Mouse (Mus musculus): Measurements from ENCODE around the gene Vps37b. TPM values are rescaled to one million over a fixed set of nuclear protein-coding genes. Genes with fewer than 3 reads are reported as not detected.

Vps37b gene
- total RNA-seq, 2 experiments from 2014 or later, result 97.2 to 127 TPM

DNA sequence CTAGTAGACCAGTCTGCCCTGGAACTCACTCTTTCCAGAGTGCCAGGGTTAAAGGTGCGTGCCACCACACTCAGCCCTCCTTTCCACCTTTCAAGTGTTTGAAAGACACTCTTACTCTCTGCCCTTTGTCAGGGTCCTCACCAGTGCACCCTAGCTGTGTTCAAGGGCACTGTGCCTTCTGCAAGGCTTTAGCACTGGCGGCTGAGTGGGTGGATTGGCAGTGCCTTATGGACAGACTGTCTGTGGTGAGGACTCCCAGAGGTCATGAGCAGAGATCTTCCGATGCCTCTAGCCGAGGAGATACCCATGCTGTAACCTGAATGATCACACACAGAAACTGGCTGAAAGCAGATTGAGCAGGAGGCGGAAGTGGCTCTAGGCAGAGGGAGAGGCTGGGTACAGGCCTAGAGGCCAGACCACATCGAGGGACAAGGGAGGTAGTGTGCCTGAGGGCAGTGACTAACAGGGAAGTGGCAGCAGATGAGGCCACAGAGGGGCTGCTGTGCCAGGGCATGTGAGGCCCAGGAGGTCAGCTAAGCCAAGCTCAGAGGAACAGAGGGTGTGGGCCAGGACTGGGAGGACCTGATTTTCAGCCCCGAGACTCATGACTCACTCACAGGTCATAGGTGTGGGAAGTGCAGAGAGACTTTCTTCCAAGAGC is 14.8 kb upstream of the Vps37b start:
- DNase-seq (ENCODE audit: low spot score in 2 of 2), result peak in 1 of 2 experiments; percentile 36

DNA sequence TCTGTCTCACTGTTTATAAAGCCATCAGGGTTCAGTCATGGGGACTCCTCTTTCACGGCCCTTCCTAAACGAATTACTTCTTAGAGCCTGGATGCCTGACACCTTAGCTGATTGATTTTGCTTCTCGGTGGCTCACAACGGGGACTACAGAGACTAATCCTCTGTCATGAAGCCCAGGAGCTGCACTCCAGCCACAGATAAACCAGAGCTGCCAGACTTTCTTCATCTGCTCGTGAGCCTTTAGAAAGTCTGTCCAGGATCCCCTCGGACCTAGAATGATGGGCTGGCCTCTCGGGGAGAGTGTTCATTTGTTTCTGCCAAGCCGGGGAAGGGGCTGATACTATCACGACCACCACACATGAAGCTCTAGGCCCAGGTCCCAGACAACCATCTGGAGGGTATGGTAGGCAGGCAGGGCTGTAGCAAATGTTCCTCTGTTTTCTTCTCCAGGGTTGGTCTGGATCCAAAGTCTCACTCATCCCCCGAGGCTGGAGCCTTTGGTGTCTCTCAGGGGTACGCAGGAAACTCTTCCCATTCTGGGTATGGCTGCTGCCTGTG is 13.5 kb upstream of the Vps37b start:
- DNase-seq (ENCODE audit: low spot score in 2 of 2), result no peak

DNA sequence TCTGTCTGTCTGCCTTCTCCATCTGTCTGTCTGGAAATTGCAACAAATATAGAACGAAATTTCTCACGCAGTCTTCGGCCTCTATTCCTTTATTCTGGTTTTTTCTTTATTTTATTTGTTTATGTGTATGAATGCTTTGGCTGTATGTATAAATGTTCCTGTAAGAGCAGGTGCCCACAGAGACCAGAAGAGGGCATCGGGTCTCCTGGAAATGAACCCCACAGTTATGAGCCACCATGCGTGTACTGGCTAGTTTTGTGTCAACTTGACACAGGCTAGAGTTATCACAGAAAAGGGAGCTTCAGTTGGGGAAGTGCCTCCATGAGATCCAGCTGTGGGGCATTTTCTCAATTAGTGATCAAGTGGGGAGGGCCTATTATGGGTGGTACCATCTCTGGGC is 11.9 kb upstream of the Vps37b start:
- no peak for DNase-seq (ENCODE audit: low spot score in 2 of 2)

DNA sequence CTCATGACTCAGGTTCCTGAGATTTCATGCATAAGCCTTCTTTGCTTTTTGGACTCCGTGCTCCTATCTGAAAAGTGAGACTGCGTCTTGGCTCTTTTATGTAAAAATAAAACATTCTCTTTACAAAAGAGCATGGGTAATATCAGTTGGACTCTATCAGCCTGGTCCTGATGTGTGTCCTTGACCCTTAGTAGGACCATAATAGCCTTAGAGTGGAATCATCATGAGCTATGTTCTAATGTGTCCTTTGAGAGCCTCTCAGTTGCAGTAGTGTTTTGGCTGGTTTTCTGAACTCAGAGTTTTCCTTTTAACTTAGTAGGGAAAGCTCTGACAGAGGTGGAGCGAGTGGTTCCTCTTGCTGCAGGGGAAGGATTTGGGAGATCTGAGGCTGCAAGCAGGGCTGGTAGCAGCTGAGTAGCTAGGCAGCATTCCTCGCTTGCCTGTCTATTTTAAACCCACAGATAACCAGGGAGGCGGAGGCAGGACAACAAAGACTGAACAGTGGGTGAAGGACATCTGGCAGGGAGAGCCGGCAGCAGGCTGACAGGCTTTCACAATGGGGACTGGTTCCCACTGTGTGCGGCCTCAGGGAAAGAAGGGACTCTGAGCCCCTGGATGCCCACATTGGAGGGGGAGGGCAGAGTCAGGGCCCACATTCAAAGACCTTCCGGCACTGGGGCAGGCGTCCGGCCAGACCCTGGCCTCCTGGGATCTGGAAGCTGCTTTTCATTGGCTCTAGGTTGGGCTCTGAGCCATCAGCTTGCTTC is 11.3 kb upstream of the Vps37b start:
- DNase-seq (ENCODE audit: low spot score in 2 of 2), result peak in 1 of 2 experiments; percentile 45

DNA sequence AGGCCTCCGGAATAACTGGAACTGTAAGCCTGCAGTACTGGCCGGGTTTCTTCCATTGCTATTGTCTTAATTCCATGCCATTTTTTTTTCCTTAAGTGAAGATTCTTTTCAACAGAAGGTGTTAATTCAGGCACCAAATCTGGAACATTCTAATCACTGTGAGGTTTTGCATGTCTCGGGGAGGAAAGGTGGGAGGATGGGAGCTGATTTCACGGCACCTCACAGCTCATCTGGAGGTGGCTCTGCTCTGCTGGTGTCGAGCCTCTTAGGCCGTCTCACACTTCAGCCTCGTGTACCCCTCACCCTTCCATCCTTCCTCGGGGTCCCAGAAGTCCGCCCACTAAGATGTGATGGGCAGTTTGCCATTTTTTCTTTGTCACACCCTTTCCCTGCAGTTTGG is 9.0 kb upstream of the Vps37b start:
- DNase-seq (ENCODE audit: low spot score in 2 of 2), result no peak

DNA sequence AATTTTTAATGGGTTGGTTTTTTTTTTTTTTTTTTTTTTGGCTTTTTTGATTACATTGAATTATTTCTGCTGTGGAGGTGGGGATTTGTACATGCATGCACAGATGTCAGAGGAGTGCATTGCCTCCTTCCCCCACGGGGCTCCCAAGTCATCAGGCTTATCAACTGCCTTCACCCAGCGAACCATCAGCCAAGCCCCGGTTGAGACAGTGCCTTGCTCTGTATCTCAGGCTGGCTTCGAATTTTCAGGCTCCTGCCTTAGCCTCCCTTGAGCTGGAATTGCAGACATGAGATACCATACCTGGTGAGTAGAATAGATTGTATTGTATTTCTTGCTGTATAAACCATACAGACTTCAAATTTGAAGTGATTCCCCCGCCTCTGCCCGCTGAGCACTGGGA is 7.5 kb upstream of the Vps37b start:
- no peak for DNase-seq (ENCODE audit: low spot score in 2 of 2)

DNA sequence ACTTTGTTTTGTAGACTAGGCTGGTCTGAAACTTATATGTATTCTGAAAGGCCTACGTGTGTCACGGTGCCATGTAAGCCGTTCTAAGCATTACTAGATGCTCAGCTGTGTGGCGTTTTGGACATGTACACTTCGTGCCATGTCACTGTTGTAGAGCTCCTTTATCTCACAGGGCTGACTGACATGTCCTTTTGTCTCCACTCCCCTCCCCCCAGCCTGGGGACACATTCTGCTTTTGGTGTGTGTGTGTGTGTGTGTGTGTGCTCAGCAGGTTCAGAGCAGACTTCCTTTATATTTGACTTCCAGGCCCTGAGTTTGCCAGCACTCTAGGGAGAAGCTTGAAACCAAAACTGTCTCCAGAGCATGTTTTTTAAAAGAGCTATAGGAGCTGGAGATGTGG is 4.8 kb upstream of the Vps37b start:
- no peak for DNase-seq (ENCODE audit: low spot score in 2 of 2)

DNA sequence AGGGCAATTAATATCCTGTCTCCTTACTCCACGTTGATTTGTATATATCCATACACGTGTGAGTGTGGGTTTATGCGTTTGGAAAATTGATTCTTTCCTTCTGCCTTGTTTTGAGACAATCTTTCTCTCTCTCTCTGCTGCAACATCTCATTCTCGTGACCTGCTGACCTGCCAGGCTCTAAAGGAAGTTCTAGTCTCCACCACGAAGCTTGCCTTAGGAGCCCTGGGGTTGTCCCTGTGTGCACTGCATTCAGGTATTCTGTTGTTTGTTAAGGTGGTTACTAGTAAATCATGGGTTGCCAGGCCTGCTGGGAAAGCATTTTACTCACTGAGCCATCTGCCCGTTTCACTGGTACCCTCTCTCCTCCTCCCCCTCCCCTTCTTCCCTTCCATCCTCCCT is 4.3 kb upstream of the Vps37b start:
- no peak for DNase-seq (ENCODE audit: low spot score in 2 of 2)

DNA sequence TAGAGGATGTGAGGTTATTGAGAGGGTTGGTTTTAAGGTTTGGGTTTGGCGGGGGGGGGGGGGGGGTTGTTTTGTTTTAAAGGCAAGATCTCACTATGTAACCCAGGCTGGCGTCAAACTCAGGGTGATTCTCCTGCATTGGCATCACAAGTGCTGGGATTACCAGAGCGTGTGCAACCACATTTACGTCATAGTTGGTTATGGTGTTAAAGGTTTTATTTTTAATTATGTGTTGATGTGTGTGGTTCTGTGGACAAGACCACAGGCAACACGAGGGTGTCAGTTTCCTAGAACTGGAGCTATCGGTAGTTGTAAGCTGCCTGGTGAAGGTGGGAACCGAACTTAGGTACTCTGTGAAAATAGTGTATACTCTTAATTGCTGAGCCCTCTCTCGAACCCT is 3.7 kb upstream of the Vps37b start:
- no peak for DNase-seq (ENCODE audit: low spot score in 2 of 2)

DNA sequence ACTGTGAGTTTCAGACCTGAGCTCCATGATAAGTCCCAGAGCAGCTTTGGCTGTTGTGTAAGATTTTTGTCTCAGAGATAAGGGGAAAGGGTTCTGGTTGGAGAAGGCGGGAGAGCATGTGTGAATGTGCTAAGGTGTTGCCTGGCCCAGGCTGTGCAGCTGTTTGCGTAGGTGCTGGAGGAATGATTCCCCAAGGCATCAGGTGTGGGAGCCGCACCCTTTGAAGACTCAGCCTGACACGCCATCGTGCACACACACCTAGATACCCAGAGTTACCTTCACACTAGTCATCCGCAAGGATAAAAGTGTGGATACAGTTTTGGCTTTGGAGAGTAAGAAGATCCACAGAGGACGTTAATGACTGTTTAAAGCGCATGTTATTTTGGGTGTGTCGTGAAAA is 3.3 kb upstream of the Vps37b start:
- DNase-seq (ENCODE audit: low spot score in 2 of 2), result no peak

DNA sequence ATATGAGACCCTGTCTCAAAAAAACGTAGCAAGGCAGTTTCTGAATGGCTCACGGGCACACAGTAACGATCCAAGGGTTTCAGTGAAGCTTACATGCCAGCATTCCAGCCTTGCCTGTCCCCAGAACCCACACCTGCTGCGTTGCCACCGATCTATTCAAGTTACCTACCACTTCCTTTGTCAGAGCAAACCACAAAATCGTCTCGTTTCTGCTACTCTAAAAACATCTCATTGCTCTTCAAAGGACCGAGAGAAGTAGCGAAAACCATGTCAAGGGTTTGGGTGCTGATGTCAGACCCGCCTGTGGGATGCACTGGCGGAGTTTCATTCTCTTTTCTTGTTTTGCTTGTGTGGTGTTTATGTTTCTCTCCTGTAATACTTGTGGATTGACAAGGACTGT is 2.4 kb upstream of the Vps37b start:
- no peak for DNase-seq (ENCODE audit: low spot score in 2 of 2)

DNA sequence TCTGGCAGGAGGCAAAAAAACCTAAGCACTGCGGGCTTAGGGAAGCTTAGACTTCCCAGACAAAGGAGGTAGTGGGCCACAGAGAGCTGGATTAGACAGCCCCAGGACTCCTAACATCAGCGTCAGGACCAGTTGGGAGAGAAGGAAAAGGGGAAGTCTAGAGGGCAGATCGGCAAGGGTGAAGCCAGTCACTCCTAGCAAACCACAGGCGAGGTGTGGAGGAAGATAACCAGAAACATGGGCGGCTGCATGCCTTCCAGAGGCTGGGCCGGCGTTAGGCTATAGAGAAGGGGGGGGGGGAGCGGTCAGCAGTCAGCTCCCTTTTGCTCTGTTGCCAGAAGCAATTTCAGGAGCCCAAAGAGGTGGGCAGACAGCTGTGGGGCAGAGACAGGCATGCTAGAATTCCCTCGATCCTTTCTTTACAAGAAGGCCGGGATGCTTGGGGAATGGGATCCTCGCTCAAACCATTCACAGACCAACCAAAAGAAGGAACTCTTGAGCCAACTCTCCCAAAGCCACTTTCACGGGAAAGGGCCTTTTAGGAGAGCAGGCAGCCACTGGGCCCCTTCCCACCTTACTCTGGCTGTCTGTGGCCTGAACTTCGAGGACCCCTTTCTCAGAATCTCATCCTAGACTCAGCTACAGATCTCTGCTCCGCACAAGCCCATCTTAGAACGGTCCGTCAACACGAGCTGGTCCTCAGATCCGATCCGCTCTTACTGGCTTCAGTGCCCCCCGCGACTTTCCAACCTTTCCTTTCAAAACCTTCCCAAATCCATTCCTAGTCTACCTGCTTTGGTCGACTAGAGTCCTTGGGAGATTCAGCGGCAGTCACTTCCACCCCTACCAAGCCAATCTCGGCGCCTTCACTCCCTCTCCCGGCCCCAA is 758 bp downstream of the Vps37b start:
- DNase-seq (ENCODE audit: low spot score in 2 of 2), result no peak

DNA sequence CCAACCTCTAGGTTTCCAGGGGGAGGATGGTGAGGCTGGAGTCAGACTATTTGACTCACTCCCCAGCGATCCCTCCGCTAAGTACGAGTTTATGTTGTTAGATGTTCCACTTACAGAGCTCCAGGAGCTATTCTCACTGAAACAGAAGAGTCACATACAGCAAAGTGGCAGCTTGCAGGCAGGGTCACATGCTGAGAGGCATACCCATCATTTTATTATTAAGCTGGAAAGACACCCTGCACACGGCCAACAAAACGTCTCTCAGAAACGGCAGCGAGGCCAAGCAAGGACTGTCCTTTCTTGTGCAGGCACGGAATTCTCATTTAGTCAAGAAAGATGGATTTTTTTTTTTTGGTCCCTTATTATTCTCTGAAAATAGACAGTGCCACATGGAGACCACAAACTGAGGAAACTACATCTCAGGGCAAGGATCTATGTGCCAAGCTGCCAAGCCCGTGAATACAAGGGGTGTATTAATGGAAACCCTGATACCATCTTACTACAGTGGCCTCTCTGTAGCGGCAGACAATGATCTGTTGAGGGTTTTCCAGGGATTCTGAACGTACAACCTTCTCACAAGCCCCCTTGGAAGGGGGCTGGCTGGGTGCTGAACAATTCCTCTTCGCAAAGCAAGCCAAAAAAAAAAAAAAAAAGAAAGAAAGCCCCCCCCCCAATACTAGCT is 1.5 kb downstream of the Vps37b start:
- peak in 1 of 2 experiments; percentile 24 for DNase-seq (ENCODE audit: low spot score in 2 of 2)

DNA sequence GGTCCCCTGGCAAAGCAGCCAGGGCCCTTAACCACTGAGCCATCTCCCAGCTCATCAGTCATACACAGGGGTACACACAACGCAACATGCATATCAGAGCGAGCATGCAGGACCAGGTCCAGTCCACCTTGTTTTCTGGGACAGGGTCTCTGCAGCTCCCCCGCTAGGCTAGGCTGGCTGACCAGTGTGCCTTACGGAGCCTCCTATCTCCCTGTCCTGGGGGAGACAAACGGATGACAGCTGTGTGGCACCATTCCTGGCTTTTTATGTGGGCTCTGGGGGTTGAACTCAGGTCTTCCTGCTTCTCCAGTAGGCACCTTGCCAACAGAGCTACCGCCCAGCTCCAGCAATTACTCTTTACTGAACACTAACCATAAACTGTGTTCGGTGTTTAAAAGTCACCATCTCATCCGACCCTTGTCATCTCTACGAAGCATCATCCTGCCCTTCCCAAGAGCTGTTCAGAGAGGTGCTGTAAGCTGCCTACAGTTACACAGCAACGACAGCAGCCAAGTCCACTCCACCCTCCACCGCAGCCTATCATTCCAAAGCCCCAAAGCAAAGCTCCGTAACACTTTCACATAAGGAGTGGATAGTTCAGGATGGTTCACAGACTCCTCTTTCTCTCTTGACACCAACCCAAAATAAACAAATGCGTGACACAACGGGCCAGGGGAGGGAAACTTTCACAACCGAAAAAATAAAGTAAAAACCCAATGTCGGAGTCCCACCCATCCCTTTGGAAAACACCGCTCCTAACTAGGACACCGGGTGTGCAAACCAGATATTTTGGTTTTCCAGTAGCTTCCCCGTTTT is 2.6 kb downstream of the Vps37b start:
- peak in 1 of 2 experiments; percentile 28 for DNase-seq (ENCODE audit: low spot score in 2 of 2)

DNA sequence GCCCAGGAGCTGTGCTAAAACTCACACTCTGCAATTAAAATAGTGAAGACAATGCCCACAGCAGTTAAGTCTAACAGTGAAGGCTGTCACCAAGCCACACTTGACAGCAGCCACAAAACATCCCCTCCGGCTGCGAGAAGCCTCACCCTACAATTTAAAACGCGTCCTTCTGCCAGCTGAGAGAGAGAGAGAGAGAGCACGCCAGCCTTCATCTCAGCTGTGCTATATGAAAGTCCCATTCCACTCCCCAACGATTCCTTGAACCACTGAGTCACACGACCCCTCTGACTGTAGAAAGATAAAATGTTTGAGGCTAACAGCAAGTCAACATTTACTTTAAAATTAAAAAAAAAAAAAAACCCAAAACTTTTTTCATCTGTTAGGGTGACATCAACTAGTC is 3.4 kb downstream of the Vps37b start:
- no peak for DNase-seq (ENCODE audit: low spot score in 2 of 2)

DNA sequence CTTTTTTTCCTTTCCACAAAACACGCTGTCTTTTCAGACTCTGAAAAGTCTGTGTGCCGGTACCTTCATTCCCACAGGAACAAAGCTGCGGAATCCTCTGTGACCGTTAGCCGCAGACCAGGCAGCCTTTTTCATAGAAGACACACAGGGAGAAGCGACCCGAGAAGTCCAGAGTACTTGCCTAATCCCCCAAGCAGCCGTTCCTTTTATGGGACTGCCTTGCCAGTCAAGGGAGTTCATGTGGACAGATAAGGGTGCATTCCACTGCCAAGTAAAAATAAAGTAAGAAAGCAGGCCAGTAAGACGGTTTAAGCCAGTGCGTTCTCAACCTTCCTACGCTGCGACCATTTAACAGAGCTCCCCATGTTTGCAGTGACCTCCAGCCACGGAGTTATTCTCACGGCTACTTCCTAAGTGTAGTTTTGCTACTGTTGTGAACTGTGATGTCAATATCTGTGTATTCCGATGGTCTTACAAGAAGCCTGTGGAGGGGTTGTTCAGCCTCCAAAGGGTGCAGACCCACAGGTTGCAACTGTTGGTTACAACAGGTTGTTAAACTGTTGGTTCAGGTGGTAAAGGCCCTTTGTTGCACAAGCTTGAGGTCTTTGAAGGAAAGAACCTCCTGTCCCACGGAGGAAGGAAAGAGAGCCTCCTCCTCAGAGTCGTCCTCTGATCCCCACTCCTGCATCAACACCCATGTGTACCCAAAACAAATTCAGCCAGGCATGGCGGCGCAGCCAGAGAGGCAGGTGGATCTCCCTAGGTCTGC is 4.2 kb downstream of the Vps37b start:
- DNase-seq (ENCODE audit: low spot score in 2 of 2), result no peak

DNA sequence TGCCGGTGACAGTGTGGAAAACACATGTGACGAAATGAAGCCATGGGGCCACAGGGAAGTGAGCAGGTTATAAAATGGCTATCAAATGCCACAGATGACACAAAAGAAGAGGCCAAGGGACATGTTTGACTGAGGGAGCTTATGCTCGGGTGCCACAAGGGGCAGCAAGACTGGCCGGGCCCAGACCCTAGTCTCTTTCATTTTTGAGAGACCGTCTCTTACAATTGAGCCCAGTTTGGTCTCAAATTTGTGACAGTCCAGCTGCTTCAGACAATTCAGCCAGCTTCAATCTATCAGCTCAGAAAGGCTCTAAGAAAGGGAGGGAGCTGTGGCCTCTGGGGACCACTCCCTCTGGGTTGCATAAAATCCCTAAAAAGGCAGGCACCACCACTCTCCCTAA is 5.5 kb downstream of the Vps37b start:
- no peak for DNase-seq (ENCODE audit: low spot score in 2 of 2)

DNA sequence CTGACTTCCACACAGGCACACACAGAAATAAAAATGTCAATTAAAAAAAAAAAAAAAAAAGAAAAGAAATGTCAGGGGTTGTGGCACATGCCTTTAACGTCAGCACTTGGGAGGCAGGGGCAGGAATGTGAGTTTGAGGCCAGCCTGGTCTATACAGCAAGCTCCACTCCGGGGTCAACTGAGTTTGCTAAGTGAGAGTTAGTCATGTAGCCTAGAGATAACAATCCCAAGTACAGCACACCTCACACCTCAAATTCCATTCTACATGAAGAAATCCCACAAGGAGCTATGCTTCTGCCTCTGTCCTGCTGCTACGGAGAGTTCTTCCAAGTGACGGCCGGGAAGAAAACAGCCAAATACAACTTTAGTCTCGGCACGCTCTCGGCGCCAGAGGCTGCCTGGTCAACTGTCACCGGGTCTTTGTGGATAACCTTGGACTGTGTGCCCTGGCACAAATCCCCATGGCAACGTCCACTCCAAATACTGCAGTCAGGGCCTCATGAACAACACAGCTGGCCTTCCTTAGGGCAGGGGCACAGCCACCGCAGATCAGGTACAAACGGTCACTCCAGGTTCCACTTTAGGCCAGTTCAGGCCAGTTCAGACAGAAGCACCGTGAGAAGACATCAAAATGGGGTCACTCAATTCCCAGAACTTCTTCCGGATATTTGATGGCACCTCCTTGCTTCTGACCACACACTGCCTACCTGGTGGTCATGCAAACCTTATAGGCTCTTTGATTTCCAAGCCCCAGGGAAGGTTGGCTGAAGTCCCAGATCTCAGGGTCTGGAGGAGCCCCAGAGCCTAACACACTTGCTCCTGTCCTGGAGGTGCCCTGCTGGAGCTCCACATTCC is 6.3 kb downstream of the Vps37b start:
- peak in 1 of 2 experiments; percentile 63 for DNase-seq (ENCODE audit: low spot score in 2 of 2)
